Mouse (Mus musculus): ENCODE data around the gene Spag9.

GRCm38 (mm10) chr11:93979502-93980049 lies 16.3 kb upstream of the Spag9 start:
- TF ChIP-seq CTCF (IDR thresholded peaks at IDR 0.05; ENCODE audit: extremely low read depth, insufficient read depth, low read length) (no peak), POLR2A (IDR thresholded peaks at IDR 0.05; ENCODE audit: extremely low read depth, insufficient read depth, low read length) (no peak)
